Mouse (Mus musculus): ENCODE results near the gene Rho.

Rho gene

DNA sequence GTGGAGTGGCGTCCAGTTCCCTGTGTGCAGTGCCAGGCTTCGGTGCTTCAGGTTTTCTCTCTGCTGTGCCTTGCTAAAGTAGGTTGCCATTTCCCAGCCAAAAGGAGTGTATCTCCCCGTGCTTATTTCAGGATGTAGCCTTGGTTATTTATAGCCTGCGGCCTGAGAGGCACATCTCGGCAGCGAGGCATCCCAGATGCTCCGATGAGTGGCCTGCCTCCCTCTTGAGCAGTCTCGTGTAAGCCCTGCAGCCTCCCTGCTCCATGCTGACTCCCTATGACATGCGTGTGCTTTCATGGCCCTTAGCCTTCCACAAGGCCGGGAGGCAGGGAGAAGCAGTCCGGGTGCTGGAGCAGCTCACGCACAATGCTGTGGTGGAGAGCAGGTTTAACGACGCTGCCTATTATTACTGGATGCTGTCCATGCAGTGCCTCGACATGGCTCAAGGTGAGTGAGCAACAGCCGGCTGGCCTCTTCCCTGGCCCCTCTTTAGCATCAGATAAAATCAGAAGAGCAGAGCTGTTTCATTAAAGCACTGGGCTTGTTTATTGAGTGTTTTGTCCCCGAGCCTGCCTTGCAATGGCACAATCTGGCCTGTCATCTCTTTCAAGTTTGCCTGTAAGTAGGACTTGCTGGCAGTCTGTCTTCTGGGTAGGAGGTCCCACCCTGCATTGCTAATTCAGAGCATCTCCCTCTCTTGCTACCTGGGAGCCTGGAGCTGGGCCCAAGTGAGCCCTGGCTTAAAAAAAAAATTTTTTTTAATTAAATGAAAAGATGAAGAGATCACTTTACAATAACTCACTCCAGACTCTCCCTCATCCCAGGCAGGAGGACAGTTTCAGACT, 15.7 kb upstream of the Rho start:
- DNase-seq (ENCODE audit: low spot score): no peak

DNA sequence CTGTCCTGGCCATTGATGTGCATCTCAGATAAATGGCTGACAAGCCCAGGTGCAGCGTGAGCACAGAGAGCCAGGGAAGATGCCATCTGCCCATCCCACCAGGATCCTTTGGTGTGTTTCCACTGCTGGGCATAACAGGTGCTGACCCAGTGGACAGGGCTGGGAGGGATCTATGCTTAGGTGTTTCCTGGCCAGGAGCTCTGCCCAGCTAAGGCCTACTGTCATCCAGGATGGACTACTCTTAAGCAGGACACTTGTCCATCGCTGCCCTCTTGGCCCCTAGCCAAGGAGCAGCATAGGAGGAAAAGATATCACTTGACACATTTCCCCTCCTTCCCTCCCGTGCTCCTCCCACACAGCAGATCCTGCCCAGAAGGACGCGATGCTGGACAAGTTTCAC, 14.9 kb upstream of the Rho start:
- no peak for DNase-seq (ENCODE audit: low spot score)

DNA sequence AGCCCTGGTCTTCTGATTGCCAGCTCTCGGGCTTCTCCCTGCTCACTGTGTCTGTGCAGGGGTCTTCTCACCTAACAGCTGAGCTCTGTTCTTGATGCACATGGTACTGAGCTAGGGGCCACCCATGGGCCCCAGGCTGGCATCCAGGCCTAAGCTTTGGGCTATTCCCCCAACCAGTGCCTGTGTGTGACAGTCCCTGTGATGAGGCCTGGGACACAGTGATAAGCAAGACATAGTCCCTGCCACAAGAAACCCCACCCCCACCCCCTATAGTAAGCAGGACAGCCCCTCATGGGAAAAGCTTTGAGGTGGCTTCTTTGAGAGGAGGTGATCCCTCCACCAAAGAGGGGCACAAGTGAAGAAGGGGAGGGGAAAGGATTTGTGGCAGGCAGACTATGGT, 12.9 kb upstream of the Rho start:
- no peak for DNase-seq (ENCODE audit: low spot score)

DNA sequence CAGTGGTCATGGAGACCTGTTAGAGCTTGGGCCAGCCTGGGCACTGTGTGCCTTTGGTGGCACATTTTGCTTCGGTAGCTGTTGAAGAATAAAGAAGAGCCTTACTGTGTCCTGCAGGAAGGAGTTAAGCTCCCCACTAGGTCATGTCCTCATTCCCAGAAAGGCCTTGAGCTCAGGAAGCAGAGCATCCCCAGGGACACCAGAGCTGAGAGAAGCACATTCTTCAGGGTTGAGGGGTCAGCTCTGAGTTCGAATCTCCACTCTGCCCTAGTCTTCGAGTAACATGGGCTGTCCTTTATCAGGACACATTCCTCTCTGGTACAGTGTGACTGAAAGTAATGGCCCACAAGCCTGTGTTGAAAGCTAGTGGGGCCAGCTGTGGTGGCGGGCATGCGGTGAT, 11.7 kb upstream of the Rho start:
- no peak for DNase-seq (ENCODE audit: low spot score)

DNA sequence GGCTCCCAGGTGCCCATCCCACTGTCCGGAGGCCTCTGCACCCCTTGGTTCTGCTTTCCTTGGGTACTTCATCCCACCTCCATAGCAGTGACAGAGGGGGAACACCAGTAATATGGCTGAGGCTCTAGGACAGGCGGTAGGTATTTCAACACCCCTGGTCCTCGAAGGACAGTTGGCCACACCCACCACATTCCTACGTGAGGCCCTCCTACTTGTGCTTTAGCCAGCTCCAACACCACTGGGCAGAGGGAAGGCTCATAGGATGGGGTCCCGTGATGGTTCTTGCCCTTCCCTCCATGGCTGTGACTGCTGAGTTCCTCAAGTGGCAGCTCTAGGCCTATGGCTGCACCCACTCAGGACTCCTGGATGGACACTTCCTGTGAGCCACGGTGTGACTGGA, 6.7 kb upstream of the Rho start:
- no peak for DNase-seq (ENCODE audit: low spot score)

DNA sequence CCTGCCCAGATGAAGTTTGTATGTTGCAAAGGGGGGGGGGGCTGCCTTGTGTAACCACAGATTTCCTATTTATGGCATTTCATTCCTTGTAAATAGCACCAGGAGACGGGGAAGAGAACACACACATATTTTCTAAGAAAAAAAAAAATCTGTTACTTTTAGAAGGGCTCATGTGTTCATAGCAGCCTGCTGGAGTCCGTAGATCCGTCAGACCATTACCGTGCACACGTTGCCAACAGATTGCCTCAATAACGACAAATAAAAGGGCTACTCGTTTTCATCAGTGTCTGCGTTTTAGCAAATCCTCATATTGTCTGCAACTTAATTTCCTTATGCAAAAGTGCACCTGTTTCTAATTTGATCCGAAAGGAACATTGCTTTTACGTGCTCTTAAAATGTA, 5.1 kb upstream of the Rho start:
- no peak for DNase-seq (ENCODE audit: low spot score)

DNA sequence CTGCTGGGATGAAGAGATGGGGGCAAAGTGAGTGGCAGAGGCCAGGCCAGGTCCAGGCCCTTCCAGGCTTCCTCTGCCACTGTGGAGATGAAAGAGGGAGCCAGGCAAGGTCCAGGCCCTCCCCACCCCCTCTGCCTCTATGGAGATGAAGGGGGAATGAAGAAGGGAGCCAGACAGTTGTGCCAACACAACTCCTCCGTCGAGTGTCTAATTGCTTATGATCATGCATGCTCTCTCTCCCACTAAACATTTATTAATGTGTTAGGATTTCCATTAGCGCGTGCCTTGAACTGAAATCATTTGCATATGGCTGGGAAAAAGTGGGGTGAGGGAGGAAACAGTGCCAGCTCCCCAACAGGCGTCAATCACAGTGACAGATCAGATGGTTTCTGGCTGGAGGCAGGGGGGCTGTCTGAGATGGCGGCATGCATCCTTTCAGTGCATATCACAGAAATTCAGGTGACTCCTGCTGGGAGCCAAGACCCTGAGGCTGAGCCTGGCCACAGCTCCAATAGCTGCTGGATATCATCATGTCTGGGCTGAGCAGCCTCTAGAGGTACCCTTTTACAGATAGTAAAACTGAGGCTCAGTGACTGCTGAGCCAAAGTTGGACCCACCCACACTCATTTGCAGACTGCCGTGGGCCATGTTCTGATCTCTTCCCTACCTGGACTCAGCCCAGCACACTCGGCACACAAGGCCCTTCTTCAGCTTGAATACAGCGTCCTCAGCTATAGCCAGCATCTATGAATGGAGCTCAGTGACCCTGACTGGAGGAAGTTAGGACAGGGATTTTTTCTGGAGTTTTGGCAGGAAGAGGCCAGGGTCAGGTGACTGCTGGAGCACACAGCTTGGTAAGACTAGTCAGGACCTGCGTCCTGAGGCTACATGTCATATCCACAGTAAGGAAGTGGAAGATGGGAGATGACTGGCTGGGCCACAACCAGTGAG, 4.0 kb upstream of the Rho start:
- no peak for DNase-seq (ENCODE audit: low spot score)

DNA sequence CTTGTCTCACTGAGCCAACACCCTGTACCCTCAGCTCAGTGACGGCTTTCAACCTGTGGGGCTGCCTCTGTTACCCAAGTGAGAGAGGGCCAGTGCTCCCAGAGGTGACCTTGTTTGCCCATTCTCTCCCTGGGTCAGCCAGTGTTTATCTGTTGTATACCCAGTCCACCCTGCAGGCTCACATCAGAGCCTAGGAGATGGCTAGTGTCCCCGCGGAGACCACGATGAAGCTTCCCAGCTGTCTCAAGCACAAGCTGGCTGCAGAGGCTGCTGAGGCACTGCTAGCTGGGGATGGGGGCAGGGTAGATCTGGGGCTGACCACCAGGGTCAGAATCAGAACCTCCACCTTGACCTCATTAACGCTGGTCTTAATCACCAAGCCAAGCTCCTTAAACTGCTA, 1.5 kb upstream of the Rho start:
- no peak for DNase-seq (ENCODE audit: low spot score)

DNA sequence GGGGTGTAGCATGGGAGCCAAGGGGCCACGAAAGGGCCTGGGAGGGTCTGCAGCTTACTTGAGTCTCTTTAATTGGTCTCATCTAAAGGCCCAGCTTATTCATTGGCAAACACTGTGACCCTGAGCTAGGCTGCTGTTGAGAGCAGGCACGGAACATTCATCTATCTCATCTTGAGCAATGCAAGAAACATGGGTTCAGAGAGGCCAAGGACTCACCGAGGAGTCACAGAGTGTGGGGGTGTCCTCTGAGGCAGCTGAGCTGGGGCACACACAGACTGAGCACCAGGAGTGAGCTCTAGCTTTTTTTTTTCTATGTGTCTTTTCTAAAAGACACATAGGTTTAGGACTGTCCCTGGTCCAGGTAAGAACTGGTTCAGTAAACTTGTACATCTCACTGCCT, 843 bp downstream of the Rho start:
- no peak for DNase-seq (ENCODE audit: low spot score)

DNA sequence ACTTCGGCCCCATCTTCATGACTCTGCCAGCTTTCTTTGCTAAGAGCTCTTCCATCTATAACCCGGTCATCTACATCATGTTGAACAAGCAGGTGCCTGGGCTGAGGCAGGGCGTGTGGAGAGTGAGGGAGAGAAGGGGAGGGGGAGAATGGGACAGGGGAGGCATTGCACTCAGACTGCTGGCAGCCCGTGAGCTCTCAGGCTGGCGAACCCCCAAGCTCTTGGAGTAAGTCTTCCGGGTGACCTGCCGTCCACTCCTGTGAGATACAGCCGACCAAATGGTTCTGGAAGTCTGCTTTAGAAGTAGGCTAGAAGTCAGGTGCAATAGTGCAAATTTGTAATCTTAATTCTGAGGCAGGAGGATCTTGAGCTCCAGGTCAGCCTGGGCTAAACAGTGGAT, 4.0 kb downstream of the Rho start:
- no peak for DNase-seq (ENCODE audit: low spot score)

DNA sequence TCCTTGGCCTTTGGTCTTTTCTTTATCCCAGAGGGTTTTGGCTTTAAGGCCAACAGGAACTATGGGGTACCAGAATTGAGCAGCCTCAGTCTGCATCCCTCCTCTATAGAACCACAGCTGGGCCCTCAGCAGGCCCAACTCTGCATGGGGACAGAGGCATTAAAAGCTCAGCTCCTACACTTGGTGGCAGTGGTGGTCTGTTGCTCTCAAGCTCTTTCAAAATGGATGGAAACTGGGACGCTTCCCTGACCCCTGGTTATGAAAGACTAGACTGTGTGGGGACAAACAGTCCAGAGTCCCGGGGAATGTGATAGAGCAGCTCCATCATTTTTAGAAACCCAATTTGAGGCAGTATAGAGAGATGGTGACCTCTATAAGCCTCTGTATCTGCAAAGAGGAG, 6.5 kb downstream of the Rho start:
- no peak for DNase-seq (ENCODE audit: low spot score)

DNA sequence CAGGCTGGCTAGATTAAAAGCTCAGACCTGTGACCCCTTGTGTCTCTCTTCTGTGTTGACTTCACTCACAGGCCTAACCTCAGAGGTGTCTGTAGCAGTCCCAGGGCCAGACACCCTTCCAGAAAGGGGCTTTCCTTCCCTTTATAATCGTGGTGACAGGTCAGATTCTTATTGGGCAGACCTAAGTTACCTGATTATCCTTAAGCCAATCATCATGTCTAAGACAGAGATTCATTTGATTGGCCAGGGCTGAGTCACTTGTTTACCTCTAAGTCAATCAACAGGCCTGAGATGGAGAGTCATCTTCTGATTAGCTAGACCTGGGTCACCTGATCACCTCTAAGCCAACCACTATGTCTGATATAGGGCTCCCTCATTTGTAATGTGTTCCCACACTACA, 7.2 kb downstream of the Rho start:
- DNase-seq (ENCODE audit: low spot score): no peak

DNA sequence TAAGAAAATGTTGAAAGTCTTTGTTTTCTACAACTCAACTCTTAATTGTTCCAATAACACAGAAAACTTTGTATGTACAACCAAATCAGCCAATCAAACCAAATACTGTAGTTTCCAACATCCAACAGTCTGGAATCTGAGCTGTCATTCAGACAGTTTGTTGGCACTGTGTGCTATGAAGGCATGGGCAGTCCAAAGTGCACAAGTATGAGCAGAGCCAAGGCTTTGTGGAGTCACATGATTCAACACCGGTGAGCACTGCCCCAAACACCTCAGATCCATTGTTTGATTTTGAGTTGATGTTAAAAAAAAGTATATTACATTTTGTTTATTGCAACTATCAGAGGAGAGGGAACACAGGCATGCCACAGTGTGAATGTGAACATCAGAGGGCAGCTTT, 9.1 kb downstream of the Rho start:
- DNase-seq (ENCODE audit: low spot score): no peak

DNA sequence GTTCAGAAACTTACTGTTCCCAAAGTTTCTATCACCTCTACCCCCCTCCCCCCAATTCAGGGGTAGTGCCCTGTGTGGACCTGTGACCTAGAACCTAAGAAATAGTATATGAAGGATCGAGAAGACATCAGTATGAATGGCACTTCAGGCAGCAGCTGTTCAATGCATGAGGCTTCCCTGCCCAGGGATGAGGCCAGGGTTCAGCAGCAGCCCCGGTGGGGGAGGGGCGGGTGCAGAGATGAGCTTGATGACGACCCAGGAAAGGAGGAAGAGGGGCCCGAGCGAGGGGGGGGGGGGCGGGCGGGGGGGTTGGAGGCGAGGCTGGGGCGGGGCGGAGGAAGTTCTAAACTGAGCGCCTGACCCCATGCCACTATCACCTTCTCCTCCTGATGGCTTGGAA, 9.6 kb downstream of the Rho start:
- DNase-seq (ENCODE audit: low spot score): no peak

DNA sequence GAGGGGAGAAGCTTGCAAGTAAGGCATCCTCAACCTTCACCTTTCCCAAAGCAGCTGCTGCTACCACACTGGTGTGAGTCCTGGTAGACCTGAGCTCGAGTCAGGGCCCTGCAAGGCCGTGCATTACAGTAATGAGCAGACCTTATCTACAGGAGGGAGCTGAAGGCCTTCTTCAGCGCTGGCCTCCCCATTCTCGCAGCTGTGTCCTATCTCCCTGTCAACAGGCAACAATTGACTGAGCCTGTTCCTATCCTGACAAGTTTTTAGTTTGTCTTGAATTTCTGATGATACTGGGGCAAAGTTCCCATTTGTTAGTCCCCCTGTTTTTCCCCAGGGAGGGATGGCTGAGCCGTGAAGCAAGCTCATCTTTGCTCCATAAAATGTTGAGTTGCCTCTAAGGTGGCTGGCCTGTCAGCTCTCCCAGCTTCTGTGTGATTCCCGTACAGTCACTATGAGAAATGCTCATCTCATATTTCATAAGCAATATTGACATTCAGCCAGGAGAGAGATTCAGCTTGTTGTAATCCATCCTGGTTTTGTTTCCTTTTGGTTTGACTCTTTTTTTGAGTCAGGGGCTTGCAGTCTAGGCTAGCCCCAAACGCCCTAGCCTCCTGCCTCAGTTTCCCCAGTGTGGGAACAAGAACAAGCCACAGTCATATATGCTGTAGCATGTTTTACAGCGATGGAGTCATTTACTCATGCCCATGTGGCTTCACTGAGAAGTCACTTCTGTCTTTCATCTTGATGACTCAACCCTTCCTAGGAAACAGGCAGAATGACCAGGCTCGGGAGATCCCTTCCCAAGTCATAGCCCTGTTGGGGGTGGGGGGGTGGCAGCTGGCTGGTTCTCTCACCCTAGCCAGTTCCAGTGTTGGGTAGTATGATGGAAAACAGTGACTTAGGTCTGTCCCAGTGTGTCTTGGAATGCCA, 12.2 kb downstream of the Rho start:
- DNase-seq (ENCODE audit: low spot score): no peak

DNA sequence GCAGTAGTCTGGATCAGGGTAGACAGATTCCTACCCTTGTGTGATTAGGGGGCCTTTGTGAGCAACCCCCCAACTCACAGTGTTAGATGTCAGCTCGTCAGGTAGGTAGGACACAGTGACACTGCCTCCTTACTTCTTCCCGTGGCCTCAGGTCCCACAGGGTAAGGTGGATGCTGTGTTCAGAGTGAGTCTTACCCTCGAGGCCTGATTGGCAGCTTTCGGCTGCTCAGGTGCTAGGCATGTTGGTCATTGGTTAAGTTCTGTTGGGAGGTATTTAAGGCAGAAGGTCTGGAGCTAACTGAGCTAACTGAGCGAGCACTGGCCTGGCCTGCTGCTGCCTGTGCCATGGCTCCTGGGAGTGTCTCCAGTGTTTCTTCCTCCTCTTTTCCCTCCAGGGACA, 13.1 kb downstream of the Rho start, which contains the start of gene H1foo:
Gene H1foo (plus strand): TSS at position 301 of the 400 bp plus-strand sequence.
- no peak for DNase-seq (ENCODE audit: low spot score)

DNA sequence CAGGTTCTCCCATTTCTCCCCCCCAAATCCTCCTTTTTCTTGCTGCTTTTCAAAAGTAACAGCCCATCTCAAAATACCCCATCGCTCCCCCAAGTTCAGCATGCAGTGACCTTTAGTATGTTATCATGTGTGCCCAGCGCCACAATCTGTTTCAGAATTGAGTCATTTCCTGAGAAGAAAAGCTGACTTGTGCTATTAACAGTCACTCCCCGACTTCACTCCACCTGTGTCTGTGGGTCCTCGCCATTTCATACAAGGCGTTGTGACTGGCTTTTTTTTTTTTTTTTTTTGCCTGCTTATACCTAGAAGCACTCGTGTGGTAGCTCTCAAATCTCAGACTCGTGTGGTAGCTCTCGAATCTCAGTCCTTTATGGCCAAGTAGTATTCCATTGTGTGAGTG, 14.1 kb downstream of the Rho start:
- no peak for DNase-seq (ENCODE audit: low spot score)

DNA sequence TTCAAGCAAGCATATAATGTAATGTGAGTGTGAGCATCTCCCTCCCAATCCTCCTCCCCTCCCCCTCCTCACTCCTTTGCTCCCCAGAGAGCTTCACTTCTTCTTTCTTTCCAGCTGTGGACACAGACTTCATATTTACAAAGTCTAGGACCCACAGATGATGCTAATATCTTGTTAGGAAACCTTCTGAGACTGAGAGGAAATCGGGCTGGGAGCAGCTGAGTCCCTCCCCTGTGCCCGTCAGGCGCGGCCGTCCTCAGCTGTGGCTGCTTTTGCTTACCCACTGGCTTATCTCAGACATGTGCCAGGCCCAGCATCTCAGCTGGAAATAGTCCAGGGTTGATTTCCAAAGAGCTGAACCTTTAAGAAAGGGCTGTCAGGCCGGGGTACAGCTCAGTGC, 14.8 kb downstream of the Rho start:
- no peak for DNase-seq (ENCODE audit: low spot score)

DNA sequence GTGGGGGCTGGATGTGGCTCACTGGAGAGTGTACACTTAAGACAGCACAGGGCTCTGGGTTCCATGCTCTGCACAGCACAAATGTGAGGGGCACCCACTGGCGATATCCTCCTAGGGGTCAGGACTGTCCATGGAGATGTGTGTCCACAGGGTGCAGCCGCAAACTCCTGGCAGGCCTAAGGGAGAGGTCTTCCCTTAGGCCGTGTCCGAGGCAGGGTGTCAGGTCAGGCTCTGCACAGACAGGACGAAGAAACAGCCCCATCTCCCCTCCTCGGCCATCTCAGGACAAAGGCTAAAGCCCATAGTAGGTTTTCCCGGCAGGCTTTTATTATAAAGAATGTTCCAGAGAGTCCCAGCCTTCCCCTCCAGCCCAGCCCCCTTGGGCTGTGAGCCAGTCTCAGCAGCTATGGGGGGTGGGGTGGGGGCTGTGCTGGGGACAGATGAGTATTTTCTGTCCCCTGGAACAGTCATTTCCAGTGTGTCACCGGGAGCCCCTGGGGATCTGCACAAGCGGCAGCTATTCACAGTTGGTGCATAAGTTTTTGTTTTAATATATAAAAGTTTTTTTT, 23.0 kb downstream of the Rho start:
- DNase-seq (ENCODE audit: low spot score): no peak

DNA sequence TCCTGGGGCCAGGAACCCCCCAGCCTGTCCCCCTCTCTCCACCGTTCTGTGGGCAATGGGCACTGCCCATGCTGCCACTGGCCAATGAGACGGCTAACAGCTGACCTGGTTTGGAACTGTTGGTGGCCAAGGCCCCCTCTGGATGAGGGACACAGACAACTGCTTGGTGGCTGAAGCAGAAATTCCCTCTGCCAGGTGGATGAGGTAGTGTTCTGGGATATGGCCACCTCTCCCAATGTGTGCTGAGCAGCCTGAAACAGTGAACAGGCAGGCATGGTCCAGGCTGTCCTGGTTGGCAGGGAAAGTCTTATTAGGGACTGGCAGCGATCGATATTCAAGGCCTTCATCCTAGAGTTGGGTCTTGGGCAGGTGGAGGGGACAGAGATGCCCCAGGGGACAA, 23.6 kb downstream of the Rho start:
- no peak for DNase-seq (ENCODE audit: low spot score)

DNA sequence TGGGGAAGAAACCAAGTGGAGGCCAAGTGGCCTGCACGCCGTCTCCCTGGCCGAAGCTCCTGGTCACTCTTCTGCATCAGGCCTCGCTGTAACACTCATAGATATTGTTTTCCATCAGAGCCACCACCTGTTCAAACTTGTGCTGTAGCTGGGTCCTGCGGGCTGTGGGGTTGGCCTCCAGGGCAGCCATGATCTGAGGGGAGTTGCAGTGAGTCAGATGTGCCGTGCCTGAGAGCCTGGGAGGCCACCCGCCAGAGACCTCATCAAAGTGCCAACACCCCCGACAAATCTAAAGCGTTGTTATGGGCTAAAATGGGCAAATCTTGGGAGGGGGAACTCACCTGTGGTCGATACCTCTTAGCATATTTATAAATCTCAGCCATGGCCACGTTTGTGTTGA, 24.1 kb downstream of the Rho start:
- DNase-seq (ENCODE audit: low spot score): no peak

DNA sequence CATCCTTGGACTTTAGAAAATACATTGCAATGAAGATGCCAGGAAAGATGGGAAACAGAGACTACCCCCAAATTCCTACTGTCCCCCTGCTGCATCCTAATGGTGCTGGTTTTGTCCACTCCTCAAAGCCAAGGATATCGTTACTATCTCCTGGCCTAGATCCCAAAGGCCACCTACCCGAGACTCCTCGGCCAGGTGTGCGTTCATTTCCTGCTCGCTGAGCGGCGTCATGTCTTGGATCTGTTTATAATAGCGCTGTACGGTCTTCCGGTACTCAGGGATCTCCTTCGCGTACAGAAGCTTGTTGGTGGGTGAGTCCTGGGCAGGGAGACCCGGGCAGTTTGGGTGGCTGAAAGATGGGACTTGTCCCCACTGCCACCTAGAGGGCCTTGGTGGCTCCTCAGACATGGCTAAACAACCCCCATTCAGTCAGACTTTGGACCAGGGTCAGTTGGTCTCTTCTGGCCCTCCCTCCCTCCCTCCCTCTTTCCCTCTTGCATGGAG, 24.9 kb downstream of the Rho start:
- no peak for DNase-seq (ENCODE audit: low spot score)
